Mouse (Mus musculus) cortical plate, adult 2 months (tissue): ENCODE data around the gene Trim34a.

ENCODE experiments used
- CTCF ChIP-seq: fragments of 200-500 bp; IDR thresholded peaks from 2 replicates; pipeline ENCODE4 v1.5.1; 2011; ENCODE audit warnings: mild to moderate bottlenecking, control low read depth, low read length; ENCODE audit not compliant: insufficient read depth; ENCODE audit errors: extremely low read depth
- POLR2A ChIP-seq: fragments of 200-500 bp; IDR thresholded peaks from 2 replicates; pipeline ENCODE4 v1.6.1; 2011; ENCODE audit warnings: mild to moderate bottlenecking, low read length, control low read depth; ENCODE audit not compliant: insufficient read depth; ENCODE audit errors: extremely low read depth

DNA sequence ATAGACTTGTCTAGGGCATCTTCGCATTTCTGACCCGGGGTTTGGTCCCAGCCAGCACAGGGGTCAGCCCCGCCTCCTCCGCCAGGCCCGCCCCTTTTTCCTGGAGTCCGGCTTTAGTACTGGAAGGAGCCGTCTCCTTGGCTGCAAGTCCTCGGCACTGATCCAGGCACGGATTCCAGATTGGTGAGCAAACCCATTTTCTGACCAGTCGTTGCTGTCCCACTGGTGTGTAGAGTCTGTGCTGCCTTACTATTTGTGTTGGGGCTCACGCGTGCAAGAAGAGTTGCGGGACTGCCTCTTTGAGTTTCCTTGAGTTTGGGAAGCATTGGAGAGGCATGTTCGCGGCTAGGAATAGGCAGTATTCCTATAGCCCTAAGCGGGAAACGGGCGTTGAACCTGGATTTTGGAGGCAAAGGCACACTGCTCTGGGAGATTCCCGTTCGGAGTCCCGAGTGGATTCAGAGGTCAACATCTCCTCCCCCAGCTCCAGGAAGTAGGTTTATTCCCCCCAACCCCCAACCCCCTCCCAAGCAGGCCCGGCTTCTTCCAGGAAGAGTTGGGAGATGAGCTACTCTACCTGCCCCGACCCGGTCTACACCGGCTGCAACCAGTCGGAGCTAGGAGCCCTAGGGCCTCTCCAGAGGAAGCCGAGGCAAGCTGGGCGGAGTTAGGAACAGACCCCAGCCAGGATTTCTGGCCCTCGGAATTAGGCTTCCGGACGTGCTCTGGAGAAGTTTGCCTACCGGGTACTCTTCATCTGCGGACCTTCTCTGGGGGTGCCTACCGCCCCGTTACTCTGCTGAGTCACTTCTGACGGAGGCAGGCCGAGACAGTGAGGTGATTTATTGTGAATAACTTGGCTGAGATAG, 25.3 kb upstream of the Trim34a start, which contains the start of gene Trim6:
- TF ChIP-seq POLR2A (no peak), CTCF (no peak)
